Mouse (Mus musculus): ENCODE data around the gene Cdcp2. TPM values are rescaled to one million over a fixed set of nuclear protein-coding genes. Genes with fewer than 3 reads are reported as not detected.

The Cdcp2 gene
- polyA plus RNA-seq, 1 experiment from 2014 or later, result not detected

DNA sequence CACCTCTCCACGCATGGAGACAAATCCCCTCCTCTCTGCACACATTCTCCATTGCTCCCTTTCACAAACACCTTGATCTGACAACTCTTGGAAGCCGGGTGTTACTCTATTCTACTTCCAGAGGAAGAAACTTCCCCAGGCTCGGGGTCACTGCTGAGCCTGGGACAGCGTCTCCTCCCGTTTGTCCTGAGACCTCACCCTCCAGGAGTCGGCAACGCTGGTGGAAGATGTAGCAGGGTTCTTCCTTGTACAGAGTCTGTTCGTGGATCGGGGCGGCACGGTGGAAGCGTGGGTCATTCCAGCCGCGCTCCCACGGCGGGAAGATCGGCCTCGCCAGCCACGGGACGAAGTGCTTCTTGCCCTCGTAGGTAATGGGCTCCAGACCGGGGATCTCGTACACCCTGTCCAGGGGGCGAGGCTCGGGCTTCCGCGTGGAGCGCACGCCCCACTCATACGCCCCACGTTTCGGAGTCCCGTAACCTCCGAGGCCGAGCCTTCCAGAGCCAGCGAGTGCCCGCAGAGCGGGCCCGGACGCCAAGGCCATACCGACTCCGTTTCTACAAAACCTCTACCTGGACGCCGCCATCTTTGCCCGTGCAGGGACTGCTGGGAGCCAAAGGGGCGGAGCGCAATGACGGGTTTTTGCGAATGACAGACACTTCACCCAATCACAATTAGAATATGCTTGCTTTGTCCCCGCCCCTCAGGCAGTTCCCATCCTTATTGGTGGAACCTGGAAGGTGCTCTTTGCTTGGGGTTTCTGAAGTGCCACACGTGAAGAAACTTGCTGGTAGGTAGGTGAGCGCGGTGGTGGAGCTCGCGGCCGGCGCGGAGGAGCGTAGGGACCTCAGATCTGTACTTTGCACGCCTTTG lies 30.2 kb upstream of the Cdcp2 start, which contains the start of the genes Mrpl37 and Cyb5rl:
Mrpl37 (minus strand) TSS at position 617 of the 873 bp plus-strand sequence.
Cyb5rl (plus strand) TSS at position 737 of the 873 bp plus-strand sequence.
- under 1% methylated on average over 60 of the region's 60 CpGs for WGBS

DNA sequence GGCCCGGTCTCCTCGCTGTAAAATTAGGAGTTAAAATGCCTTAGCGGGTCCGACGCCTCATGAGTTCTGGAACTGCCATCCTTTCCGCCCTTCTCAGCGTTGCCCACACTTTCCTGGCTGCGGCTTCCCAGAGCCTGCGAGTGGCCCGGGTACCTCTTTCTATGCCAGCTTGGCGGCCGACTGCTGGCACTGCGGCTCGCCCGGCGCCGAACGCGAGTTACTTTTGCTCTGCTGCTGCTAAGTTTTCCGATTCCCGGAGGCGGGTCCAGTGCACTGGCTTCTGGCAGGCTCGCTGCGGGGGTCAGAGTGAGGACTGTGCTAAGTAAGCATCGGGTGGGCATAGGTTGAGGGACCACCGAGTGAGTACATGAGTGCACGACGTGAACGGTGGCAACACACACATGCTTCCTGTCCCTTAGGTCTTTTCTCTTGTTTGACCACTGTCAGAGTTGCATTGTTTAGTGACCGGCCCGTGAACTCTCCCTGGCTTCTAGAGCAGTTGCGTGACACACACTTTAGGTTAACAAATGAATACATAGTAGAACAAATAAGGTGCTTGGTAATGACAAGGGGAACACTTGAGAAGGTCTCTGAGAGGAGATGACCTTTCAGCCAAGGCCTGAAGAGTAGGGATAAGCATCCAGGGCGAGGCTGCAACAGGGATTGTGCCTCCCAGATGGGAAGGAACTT lies 29.4 kb upstream of the Cdcp2 start:
- WGBS, result 3% methylated on average over 33 of the region's 33 CpGs
- ATAC-seq (ENCODE audit: low read depth), result peak; percentile 48
- Histone ChIP-seq H3K9ac (peak overlapping the region; percentile 85), H3K36me3 (peaks cover 24% of the 10 kb centered on the region), H3K4me3 (peak overlapping the region; percentile 70), H3K4me1 (replicated peaks) (peaks cover 20% of the 10 kb centered on the region), H3K4me2 (peak overlapping the region; percentile 98), H3K9me3 (no peaks in the 10 kb centered on the region), H3K27ac (replicated peaks) (peak overlapping the region; percentile 42; the same call in 1 of the 2 replicates), H3K27me3 (no peaks in the 10 kb centered on the region)

More for the DNA sequence above, 30.2 kb upstream of the Cdcp2 start, which contains the start of the genes Mrpl37 and Cyb5rl:
- Histone ChIP-seq H3K9ac (peak within 1 kb of the TSS; percentile 85), H3K4me1 (replicated peaks) (peaks cover 20% of the 10 kb centered on the region), H3K4me2 (peak within 1 kb of the TSS; percentile 98), H3K4me3 (peak within 1 kb of the TSS; percentile 70), H3K9me3 (no peaks in the 10 kb centered on the region), H3K27me3 (no peaks in the 10 kb centered on the region), H3K36me3 (peaks cover 32% of the 10 kb centered on the region), H3K27ac (replicated peaks) (peak within 1 kb of the TSS; percentile 61)
- peak; percentile 98 for ATAC-seq (ENCODE audit: low read depth)

DNA sequence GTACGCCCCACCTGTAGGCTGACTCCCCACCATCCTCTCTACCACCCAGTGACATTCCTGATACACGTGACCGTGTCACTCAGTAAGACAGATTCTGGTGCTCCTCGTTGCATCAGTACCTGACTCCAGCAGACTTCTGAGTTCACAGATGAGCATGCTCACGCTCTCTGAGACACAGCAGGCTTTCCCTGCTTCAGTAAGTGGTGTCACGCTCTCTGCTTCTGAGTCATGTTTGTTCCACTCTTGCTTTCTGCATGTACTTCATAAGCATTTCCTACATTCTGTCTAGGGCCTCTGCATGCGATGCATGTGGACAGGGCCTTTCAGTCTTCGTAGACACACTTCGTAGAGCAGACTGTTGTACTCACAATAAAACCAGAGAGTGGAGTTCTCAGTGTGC lies 24.3 kb upstream of the Cdcp2 start:
- 82% methylated on average over 9 of the region's 9 CpGs for WGBS

DNA sequence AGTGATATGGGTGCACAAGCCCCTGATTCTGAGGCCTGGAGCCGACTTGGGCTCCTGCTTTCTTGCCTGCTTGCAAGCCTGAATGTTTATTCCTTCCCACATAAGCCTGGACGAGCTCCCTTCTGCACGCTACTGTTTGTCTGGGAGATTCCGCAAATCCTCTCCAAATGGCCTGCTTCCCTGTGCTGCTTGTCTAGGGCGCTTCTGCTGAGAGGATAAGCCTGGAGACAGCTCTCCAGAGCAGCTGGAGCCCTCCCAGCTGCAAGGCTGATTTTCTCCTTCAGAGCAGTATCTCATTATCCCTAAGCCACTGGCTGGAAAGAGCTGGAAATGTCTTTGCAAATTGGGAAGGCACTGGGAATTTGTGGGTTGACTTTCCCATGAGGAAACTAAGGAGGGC lies 21.2 kb upstream of the Cdcp2 start:
- Histone ChIP-seq H3K9ac (no peak overlapping the region), H3K27ac (replicated peaks) (0 out of 2 replicates have a peak overlapping the region, but pooled peaks have one; percentile 18), H3K4me3 (no peak overlapping the region), H3K4me1 (replicated peaks) (no peaks in the 10 kb centered on the region), H3K27me3 (no peaks in the 10 kb centered on the region), H3K9me3 (no peaks in the 10 kb centered on the region), H3K4me2 (no peak overlapping the region), H3K36me3 (no peaks in the 10 kb centered on the region)
- ATAC-seq (ENCODE audit: low read depth), result no peak
- 76% methylated on average over 5 of the region's 5 CpGs for WGBS

More for the DNA sequence above, 24.3 kb upstream of the Cdcp2 start:
- H3K9ac ChIP-seq, result no peak overlapping the region
- H3K4me2 ChIP-seq, result no peak overlapping the region
- no peaks in the 10 kb centered on the region for H3K27me3 ChIP-seq
- no peaks in the 10 kb centered on the region for H3K36me3 ChIP-seq
- ATAC-seq (ENCODE audit: low read depth), result no peak
- no peaks in the 10 kb centered on the region for H3K9me3 ChIP-seq
- H3K4me3 ChIP-seq, result no peak overlapping the region
- H3K4me1 ChIP-seq (replicated peaks), result peaks cover 6% of the 10 kb centered on the region
- H3K27ac ChIP-seq (replicated peaks), result no peak overlapping the region

DNA sequence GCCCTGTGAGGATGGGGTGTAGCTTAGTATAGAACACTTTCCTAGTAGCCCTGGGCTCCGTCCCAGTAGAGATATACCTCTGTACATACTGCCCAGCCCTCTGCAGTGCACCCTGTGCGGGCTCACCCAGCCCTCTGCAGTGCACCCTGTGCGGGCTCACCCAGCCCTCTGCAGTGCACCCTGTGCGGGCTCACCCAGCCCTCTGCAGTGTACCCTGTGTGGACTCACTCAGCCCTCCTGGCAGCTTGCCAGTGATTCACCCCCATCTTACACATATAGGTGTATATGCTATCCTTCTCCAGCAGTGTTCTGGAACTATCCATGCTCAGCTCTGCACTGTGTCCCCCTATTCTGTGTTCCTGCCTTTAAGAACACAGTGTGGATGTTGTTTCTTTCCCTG lies 17.8 kb upstream of the Cdcp2 start:
- Histone ChIP-seq H3K27ac (replicated peaks) (no peak overlapping the region), H3K9ac (no peak overlapping the region), H3K36me3 (no peaks in the 10 kb centered on the region), H3K4me3 (no peak overlapping the region), H3K27me3 (no peaks in the 10 kb centered on the region), H3K9me3 (no peaks in the 10 kb centered on the region), H3K4me2 (no peak overlapping the region), H3K4me1 (replicated peaks) (peaks cover 8% of the 10 kb centered on the region)
- ATAC-seq (ENCODE audit: low read depth), result no peak; the same call in 1 of the 2 replicates
- WGBS, result 79% methylated on average over 4 of the region's 4 CpGs

DNA sequence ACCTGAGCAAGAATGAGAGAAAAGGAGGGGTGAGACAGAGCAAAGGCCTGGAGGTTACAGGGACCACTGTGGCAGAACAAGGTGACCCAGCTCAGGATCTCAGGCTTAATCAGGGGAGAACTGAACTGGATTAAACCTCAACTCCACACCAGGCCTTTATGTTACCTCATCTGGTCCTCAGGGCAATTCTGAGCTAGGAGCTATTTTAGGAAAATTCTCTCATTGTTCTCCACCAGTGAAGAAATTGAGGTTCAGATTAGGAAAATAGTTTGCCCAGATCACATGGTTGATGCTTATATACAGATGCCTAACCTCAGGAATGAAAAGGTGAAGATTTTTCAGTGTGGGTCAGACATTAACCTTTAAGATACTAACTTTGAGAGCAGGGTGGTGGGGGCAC lies 17.0 kb upstream of the Cdcp2 start:
- Histone ChIP-seq H3K9ac (no peak overlapping the region), H3K27me3 (no peaks in the 10 kb centered on the region), H3K4me1 (replicated peaks) (peaks cover 16% of the 10 kb centered on the region), H3K4me2 (no peak overlapping the region), H3K27ac (replicated peaks) (no peak overlapping the region), H3K9me3 (no peaks in the 10 kb centered on the region), H3K4me3 (no peak overlapping the region), H3K36me3 (no peaks in the 10 kb centered on the region)
- ATAC-seq (ENCODE audit: low read depth), result no peak

DNA sequence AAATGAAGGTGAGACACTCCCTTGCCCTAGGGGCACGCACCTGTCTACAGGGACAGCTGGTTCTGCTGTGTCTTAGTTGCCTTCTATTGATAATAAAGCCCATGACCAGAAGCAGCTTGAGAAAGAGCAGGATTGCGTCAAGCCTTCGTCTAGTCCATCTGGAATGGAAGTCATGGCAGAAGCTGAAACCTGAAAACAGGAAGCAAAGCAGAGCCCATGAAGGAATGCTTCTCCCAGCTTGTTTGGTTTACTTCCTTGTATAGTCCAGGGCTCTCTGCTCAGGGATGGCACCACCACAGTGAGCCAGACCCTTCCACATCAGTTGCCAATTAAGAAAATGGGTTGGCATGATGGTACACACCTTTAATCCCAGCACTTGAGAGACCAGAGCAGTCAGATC lies 14.5 kb upstream of the Cdcp2 start:
- H3K9ac ChIP-seq, result no peak overlapping the region
- no peaks in the 10 kb centered on the region for H3K27me3 ChIP-seq
- no peak overlapping the region for H3K4me2 ChIP-seq
- peaks cover 25% of the 10 kb centered on the region for H3K4me1 ChIP-seq (replicated peaks)
- H3K4me3 ChIP-seq, result no peak overlapping the region
- H3K27ac ChIP-seq (replicated peaks), result no peak overlapping the region
- ATAC-seq (ENCODE audit: low read depth), result no peak
- H3K36me3 ChIP-seq, result no peaks in the 10 kb centered on the region
- WGBS, result 93% methylated on average over 3 of the region's 3 CpGs
- H3K9me3 ChIP-seq, result no peaks in the 10 kb centered on the region

DNA sequence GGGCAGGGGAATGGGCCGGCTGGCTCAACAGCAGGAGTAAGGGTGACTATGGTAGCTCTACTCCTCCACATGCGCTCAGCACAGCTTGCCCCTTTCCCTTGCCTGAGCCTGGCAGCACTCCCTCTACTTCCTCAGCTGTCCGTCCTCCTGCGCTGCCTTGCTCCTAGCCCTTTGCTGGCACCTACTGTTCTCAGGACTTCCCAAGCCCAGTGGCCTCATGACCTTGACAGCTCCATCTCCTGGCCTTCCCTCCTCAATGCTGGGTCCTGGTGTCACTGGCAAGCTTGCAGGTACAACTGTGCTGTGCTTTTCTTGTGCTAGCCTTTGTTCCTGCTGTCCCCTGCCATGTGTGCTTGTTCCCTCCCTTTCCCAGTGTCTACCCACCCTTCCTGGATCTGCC lies 13.6 kb upstream of the Cdcp2 start:
- H3K36me3 ChIP-seq, result no peaks in the 10 kb centered on the region
- 89% methylated on average over 4 of the region's 4 CpGs for WGBS
- H3K9ac ChIP-seq, result no peak overlapping the region
- H3K4me2 ChIP-seq, result no peak overlapping the region
- H3K27ac ChIP-seq (replicated peaks), result peak overlapping the region; percentile 86; the same call in 1 of the 2 replicates
- H3K27me3 ChIP-seq, result no peaks in the 10 kb centered on the region
- no peak for ATAC-seq (ENCODE audit: low read depth)
- no peak overlapping the region for H3K4me3 ChIP-seq
- H3K4me1 ChIP-seq (replicated peaks), result peaks cover 25% of the 10 kb centered on the region
- no peaks in the 10 kb centered on the region for H3K9me3 ChIP-seq

DNA sequence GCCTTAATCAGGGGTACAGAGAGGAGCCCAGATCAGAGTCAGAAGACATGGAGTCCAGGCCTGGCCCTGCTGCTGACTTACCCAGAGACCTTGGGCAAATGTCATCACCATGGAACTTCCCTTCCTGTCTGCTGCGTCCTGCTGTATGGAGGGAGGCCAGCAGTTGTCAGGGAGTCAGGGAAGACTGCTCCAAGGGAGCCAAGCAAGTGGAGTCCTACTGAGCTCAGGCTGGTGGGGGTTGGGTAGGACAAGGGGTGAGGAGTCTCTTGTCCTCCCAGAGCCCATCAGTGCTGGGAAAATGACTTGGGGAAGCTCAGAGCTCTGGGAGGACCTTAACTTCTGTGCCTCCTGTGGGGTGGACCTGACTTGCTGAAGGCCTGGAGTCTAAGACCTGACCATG lies 12.3 kb upstream of the Cdcp2 start:
- Histone ChIP-seq H3K36me3 (no peaks in the 10 kb centered on the region), H3K27me3 (no peaks in the 10 kb centered on the region), H3K9me3 (no peaks in the 10 kb centered on the region), H3K9ac (peak overlapping the region; percentile 41; the same call in 1 of the 2 replicates), H3K4me1 (replicated peaks) (peaks cover 25% of the 10 kb centered on the region), H3K27ac (replicated peaks) (peak overlapping the region; percentile 86), H3K4me3 (no peak overlapping the region), H3K4me2 (no peak overlapping the region)
- peak; percentile 80 for ATAC-seq (ENCODE audit: low read depth)
- 13% methylated on average over 1 of the region's 1 CpGs for WGBS

DNA sequence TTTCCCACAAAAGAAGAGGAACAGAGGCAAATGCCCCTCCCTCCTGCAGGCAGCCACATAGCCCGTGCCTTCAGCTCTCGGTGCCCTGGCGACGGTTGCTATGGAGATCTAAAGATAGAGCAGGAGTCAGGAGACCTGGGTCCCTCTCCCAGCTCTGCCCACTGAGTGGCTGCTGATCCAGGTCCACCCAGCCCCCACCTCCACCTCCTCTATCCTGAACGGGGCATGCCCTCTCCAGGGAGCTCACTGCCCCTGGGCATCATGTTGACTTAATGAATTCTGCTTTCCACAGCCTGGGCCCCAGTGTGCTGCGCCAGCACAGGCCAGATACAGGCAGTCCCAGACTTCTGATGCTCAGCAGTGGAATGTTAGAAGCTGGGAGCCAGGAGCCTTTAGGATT lies 11.8 kb upstream of the Cdcp2 start:
- Histone ChIP-seq H3K27me3 (no peaks in the 10 kb centered on the region), H3K4me3 (no peak overlapping the region), H3K27ac (replicated peaks) (peak overlapping the region; percentile 86), H3K9ac (peak overlapping the region; percentile 41; the same call in 1 of the 2 replicates), H3K36me3 (no peaks in the 10 kb centered on the region), H3K4me1 (replicated peaks) (peaks cover 25% of the 10 kb centered on the region), H3K9me3 (no peaks in the 10 kb centered on the region), H3K4me2 (no peak overlapping the region)
- ATAC-seq (ENCODE audit: low read depth), result peak; percentile 96
- 3% methylated on average over 6 of the region's 6 CpGs for WGBS

DNA sequence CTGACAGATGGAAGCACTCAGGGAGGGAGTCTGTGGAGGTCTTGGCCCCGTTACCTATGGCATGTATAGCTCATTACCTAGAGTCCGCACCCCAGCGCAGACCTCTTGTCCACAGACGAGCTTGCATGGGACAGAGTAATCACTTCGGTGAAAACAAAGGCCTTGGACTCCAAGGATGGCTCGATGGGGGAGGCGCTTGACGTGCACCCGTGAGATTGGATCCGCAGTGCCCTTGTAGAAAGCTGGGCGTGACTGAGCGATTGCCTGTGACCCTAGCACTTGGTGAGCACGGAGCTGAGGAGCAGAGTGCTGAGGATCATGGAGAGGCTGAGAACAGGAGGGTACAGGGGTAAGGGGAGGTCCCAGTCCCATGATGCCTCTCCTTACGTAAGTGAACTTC lies 5.0 kb upstream of the Cdcp2 start:
- no peak for ATAC-seq (ENCODE audit: low read depth)
- Histone ChIP-seq H3K4me3 (no peak overlapping the region), H3K9ac (no peak overlapping the region), H3K9me3 (no peaks in the 10 kb centered on the region), H3K4me2 (no peak overlapping the region), H3K27ac (replicated peaks) (no peak overlapping the region), H3K36me3 (no peaks in the 10 kb centered on the region), H3K27me3 (no peaks in the 10 kb centered on the region), H3K4me1 (replicated peaks) (peaks cover 17% of the 10 kb centered on the region)
- WGBS, result 84% methylated on average over 14 of the region's 14 CpGs

DNA sequence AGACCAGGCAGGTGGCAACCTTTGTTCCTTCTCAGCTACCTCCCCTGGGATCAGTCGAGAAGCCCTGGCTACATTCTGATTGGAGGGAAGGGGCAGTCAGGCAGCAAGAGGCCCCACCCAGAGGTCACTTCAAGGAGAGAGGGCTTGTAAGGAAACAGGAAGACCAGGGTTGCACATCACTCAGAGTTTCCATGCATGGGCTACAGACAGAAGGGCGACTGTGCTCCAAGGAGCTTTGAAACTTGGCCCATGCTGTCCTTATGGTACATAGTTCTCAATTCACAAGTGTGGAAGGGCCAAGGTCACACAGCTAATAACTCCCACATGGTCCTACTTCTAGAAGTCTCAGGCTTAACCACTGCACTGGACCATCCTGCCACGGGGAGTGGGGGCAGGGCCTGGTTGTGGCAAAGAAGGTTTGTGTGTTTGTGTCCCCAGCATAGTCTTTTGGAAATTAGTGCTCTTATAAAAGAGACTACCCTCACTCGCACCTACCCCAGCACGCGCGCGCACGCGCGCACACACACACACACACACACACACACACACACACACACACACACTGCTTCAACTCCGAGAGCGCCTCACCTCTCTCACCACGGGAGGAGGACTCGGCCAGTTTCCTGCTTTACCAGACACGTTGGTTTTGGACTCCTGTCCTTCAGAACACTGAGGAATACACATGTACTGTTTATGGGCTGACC lies 2.1 kb upstream of the Cdcp2 start:
- Histone ChIP-seq H3K36me3 (no peaks in the 10 kb centered on the region), H3K27ac (replicated peaks) (no peak overlapping the region), H3K9me3 (no peaks in the 10 kb centered on the region), H3K9ac (no peak overlapping the region), H3K4me1 (replicated peaks) (peaks cover 35% of the 10 kb centered on the region), H3K4me3 (no peak overlapping the region), H3K4me2 (no peak overlapping the region), H3K27me3 (no peaks in the 10 kb centered on the region)
- WGBS, result 85% methylated on average over 16 of the region's 16 CpGs
- no peak for ATAC-seq (ENCODE audit: low read depth)
